Mouse (Mus musculus): Measurements from ENCODE around the gene Nol11. TPM values are rescaled to one million over a fixed set of nuclear protein-coding genes. Genes with fewer than 3 reads are reported as not detected.

Gene Nol11
- total and polyA plus RNA-seq, 3 experiments: 62.1 to 172 (median 109) TPM

DNA sequence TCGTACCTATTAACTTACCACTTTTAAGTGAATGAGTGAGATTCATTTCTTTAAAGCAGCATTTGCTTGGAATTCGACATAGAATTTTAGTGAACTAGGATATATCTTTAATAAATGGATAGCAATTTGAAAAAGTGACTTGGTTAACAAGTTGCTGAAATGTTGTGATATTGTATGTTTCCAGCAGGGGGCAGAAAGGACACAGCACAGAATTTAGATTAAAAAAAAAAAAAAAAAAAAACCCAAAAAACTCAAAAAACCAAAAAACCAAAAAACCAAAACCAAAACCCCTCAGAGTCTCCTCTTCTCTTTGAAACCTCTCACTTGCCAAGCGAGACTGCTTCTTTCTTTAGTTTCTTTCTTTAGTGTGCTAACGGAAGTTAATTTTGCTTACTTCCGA, 24.6 kb upstream of the Nol11 start:
- H3K27ac ChIP-seq (ENCODE audit: insufficient read depth, low read depth): no peak overlapping the region
- no peak overlapping the region for H3K4me3 ChIP-seq (replicated peaks in 1 of 3; ENCODE audit: low read depth in 2 of 3, low read length in 2 of 3, poor library complexity in 1 of 3)
- H3K36me3 ChIP-seq (replicated peaks in 1 of 2; ENCODE audit: control insufficient read depth in 1 of 2, insufficient read depth in 1 of 2, low read length in 1 of 2): no peaks in the 10 kb centered on the region
- no peak overlapping the region for H3K4me2 ChIP-seq (ENCODE audit: insufficient read depth, low read depth, poor library complexity, severe bottlenecking)
- TF ChIP-seq ZNF384 (IDR thresholded peaks at IDR 0.05; ENCODE audit: low read depth, low read length): peak; percentile 99
- TF ChIP-seq ZKSCAN1 (IDR thresholded peaks at IDR 0.05; ENCODE audit: borderline replicate concordance, low read depth, low read length): peak; percentile 95
- TF ChIP-seq USF1 (IDR thresholded peaks at IDR 0.05; ENCODE audit: low read depth, low read length): no peak
- TF ChIP-seq GABPA (IDR thresholded peaks at IDR 0.05; ENCODE audit: insufficient replicate concordance, low read depth, low read length): no peak
- no peak for TF ChIP-seq MYC (IDR thresholded peaks at IDR 0.05; ENCODE audit: low read depth, low read length)
- TF ChIP-seq NELFE (IDR thresholded peaks at IDR 0.05; ENCODE audit: low read depth, low read length): no peak
- TF ChIP-seq ZMIZ1 (IDR thresholded peaks at IDR 0.05; ENCODE audit: low read depth, low read length): no peak
- TF ChIP-seq USF2 (conservative IDR thresholded peaks at IDR 0.05; ENCODE audit: low read depth, low read length): no peak
- no peak for TF ChIP-seq POLR2AphosphoS2 (IDR thresholded peaks at IDR 0.05; ENCODE audit: low read depth, low read length)
- TF ChIP-seq TCF12 (IDR thresholded peaks at IDR 0.05; ENCODE audit: low read depth, low read length): no peak
- no peak for TF ChIP-seq NRF1 (IDR thresholded peaks at IDR 0.05; ENCODE audit: low read depth, low read length)
- TF ChIP-seq TBP (conservative IDR thresholded peaks at IDR 0.05; ENCODE audit: low read depth, low read length): 0 out of 2 replicates have a peak, but pooled peaks have one; percentile 14
- peak; percentile 78 for TF ChIP-seq RAD21 (IDR thresholded peaks at IDR 0.05; ENCODE audit: low read depth, low read length)
- peak; percentile 14 to 81; a peak in 3 of 4 replicates for TF ChIP-seq CTCF (conservative IDR thresholded peaks at IDR 0.05 in 1 of 2, IDR thresholded peaks at IDR 0.05 in 1 of 2; ENCODE audit: low read depth in 2 of 2, low read length in 2 of 2)
- TF ChIP-seq SIN3A (IDR thresholded peaks at IDR 0.05; ENCODE audit: low read length): 0 out of 2 replicates have a peak, but pooled peaks have one; percentile 35
- TF ChIP-seq SMC3 (IDR thresholded peaks at IDR 0.05; ENCODE audit: low read depth, low read length): peak; percentile 69
- TF ChIP-seq KAT2A (IDR thresholded peaks at IDR 0.05; ENCODE audit: insufficient replicate concordance, low read length): no peak
- no peak for TF ChIP-seq E2F4 (IDR thresholded peaks at IDR 0.05; ENCODE audit: insufficient replicate concordance, low read depth, low read length)
- TF ChIP-seq MXI1 (IDR thresholded peaks at IDR 0.05; ENCODE audit: low read depth, low read length): no peak
- TF ChIP-seq IRF4 (IDR thresholded peaks at IDR 0.05; ENCODE audit: low read depth, low read length): no peak
- no peaks in the 10 kb centered on the region for H3K27me3 ChIP-seq (replicated peaks)
- dilution Hi-C loops (cut with MboI; ENCODE audit: extremely low pct_ligation_motif_present, extremely low pct_unique_long_range_greater_than_20kb, low sequenced_read_pairs) (no loop called here), in situ Hi-C loops (cut with MboI; ENCODE audit: low pct_ligation_motif_present, low pct_unique_long_range_greater_than_20kb, low sequenced_read_pairs) (no loop called here)
- peak; percentile 60 for DNase-seq (ENCODE audit: extremely low read depth)
- no peaks in the 10 kb centered on the region for H3K9me3 ChIP-seq (replicated peaks; ENCODE audit: low read length)
- H3K9ac ChIP-seq (ENCODE audit: insufficient read depth, low read depth): no peak overlapping the region
- no peaks in the 10 kb centered on the region for H3K4me1 ChIP-seq (ENCODE audit: control insufficient read depth in 1 of 2, insufficient read depth in 2 of 2)
- H3K79me2 ChIP-seq (replicated peaks; ENCODE audit: control insufficient read depth, extremely low read depth, insufficient read depth, poor library complexity, severe bottlenecking): no peaks in the 10 kb centered on the region

DNA sequence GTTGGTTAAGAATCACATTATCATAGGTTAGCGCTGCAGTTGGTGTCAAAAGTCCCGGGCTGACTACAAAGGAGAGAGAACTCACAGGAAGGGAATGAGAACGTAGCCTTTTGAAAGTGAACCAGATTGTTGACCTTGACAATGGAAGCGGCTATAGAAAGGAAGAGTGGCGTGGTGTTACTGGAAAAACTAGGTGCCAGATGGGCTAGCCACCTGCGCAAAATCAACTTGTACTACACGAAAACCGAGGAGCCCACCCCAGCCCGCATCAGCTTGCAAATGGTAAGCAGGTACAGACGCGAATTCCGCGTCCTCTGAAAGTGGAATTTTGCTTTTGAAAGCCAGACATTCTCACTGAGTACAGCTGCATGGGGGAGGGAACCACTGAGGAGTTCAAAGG, 20.6 kb upstream of the Nol11 start:
- H3K4me1 ChIP-seq (ENCODE audit: control insufficient read depth in 1 of 2, insufficient read depth in 2 of 2): no peaks in the 10 kb centered on the region
- DNase-seq (ENCODE audit: extremely low read depth): no peak
- TF ChIP-seq CHD1 (IDR thresholded peaks at IDR 0.05; ENCODE audit: low read depth, low read length): no peak
- no peak for TF ChIP-seq GABPA (IDR thresholded peaks at IDR 0.05; ENCODE audit: insufficient replicate concordance, low read depth, low read length)
- no peak for TF ChIP-seq MAFK (IDR thresholded peaks at IDR 0.05; ENCODE audit: insufficient replicate concordance, low read length)
- TF ChIP-seq USF1 (IDR thresholded peaks at IDR 0.05; ENCODE audit: low read depth, low read length): no peak
- no peak for TF ChIP-seq UBTF (IDR thresholded peaks at IDR 0.05; ENCODE audit: low read depth, low read length)
- no peak for TF ChIP-seq TCF12 (IDR thresholded peaks at IDR 0.05; ENCODE audit: low read depth, low read length)
- no peak for TF ChIP-seq MYC (IDR thresholded peaks at IDR 0.05; ENCODE audit: low read depth, low read length)
- no peak for TF ChIP-seq NELFE (IDR thresholded peaks at IDR 0.05; ENCODE audit: low read depth, low read length)
- TF ChIP-seq POLR2AphosphoS2 (IDR thresholded peaks at IDR 0.05; ENCODE audit: low read depth, low read length): no peak
- no peak for TF ChIP-seq MEF2A (IDR thresholded peaks at IDR 0.05; ENCODE audit: borderline replicate concordance, low read depth, low read length)
- TF ChIP-seq RAD21 (IDR thresholded peaks at IDR 0.05; ENCODE audit: low read depth, low read length): no peak
- TF ChIP-seq SMC3 (IDR thresholded peaks at IDR 0.05; ENCODE audit: low read depth, low read length): no peak
- no peak for TF ChIP-seq RCOR1 (conservative IDR thresholded peaks at IDR 0.05; ENCODE audit: low read depth, low read length)
- TF ChIP-seq BHLHE40 (IDR thresholded peaks at IDR 0.05; ENCODE audit: low read depth, low read length): no peak
- no peak for TF ChIP-seq POLR2A (IDR thresholded peaks at IDR 0.05; ENCODE audit: low read depth, low read length)
- no peak overlapping the region for H3K9ac ChIP-seq (ENCODE audit: insufficient read depth, low read depth)
- in situ Hi-C loops (cut with MboI; ENCODE audit: low pct_ligation_motif_present, low pct_unique_long_range_greater_than_20kb, low sequenced_read_pairs): no loop called here
- H3K4me3 ChIP-seq (replicated peaks in 1 of 3; ENCODE audit: low read depth in 2 of 3, low read length in 2 of 3, poor library complexity in 1 of 3): no peak overlapping the region
- no peaks in the 10 kb centered on the region for H3K9me3 ChIP-seq (replicated peaks; ENCODE audit: low read length)
- H3K4me2 ChIP-seq (ENCODE audit: insufficient read depth, low read depth, poor library complexity, severe bottlenecking): 0 out of 2 replicates have a peak overlapping the region, but pooled peaks have one; percentile 42
- dilution Hi-C loops (cut with MboI; ENCODE audit: extremely low pct_ligation_motif_present, extremely low pct_unique_long_range_greater_than_20kb, low sequenced_read_pairs): no loop called here
- no peak overlapping the region for H3K27ac ChIP-seq (ENCODE audit: insufficient read depth, low read depth)
- no peaks in the 10 kb centered on the region for H3K79me2 ChIP-seq (replicated peaks; ENCODE audit: control insufficient read depth, extremely low read depth, insufficient read depth, poor library complexity, severe bottlenecking)
- H3K27me3 ChIP-seq (replicated peaks): no peaks in the 10 kb centered on the region
- no peaks in the 10 kb centered on the region for H3K36me3 ChIP-seq (replicated peaks in 1 of 2; ENCODE audit: control insufficient read depth in 1 of 2, insufficient read depth in 1 of 2, low read length in 1 of 2)
